Mouse (Mus musculus): Measurements from ENCODE around the gene H2-T22.
"Not testable (repeated sequence)": the region's sequence is repeated elsewhere in the genome, so short reads cannot be mapped to it uniquely, and the experiment has no call there.

Gene H2-T22

GRCm38 (mm10) chr17:36030046-36030702 lies 12.4 kb downstream of the H2-T22 start:
- not testable (repeated sequence) for DNase-seq (ENCODE audit: inconsistent ontology term)

- no peak for DNase-seq (ENCODE audit: inconsistent ontology term)
Observed at GRCm38 (mm10) chr17:36028879-36029619, 13.5 kb downstream of the H2-T22 start.

- DNase-seq (ENCODE audit: inconsistent ontology term): no peak
Observed at GRCm38 (mm10) chr17:36027663-36028062, 14.9 kb downstream of the H2-T22 start.

- no peak for DNase-seq (ENCODE audit: inconsistent ontology term)
Observed at GRCm38 (mm10) chr17:36025901-36026300, 16.6 kb downstream of the H2-T22 start.

GRCm38 (mm10) chr17:36025197-36025596 lies 17.4 kb downstream of the H2-T22 start:
- no peak for DNase-seq (ENCODE audit: inconsistent ontology term)

GRCm38 (mm10) chr17:36023710-36024654 lies 18.6 kb downstream of the H2-T22 start:
- DNase-seq (ENCODE audit: inconsistent ontology term): peak; percentile 56

- DNase-seq (ENCODE audit: inconsistent ontology term): no peak
Observed at GRCm38 (mm10) chr17:36022922-36023321, 19.6 kb downstream of the H2-T22 start.

GRCm38 (mm10) chr17:36022098-36022497 lies 20.4 kb downstream of the H2-T22 start:
- DNase-seq (ENCODE audit: inconsistent ontology term): no peak

GRCm38 (mm10) chr17:36021309-36021708 lies 21.2 kb downstream of the H2-T22 start:
- DNase-seq (ENCODE audit: inconsistent ontology term): no peak

- peak; percentile 81 for DNase-seq (ENCODE audit: inconsistent ontology term)
Observed at GRCm38 (mm10) chr17:36020191-36021073, 22.1 kb downstream of the H2-T22 start, which contains the start of gene H2-T24. TSS of gene H2-T24 (minus strand) at chr17:36020560.

- no peak for DNase-seq (ENCODE audit: inconsistent ontology term)
Observed at GRCm38 (mm10) chr17:36019519-36019918, 23.0 kb downstream of the H2-T22 start.

GRCm38 (mm10) chr17:36018979-36019378 lies 23.6 kb downstream of the H2-T22 start:
- no peak for DNase-seq (ENCODE audit: inconsistent ontology term)

GRCm38 (mm10) chr17:36017046-36017445 lies 25.5 kb downstream of the H2-T22 start:
- DNase-seq (ENCODE audit: inconsistent ontology term): no peak

GRCm38 (mm10) chr17:36014977-36015376 lies 27.6 kb downstream of the H2-T22 start:
- DNase-seq (ENCODE audit: inconsistent ontology term): no peak

- not testable (repeated sequence) for DNase-seq (ENCODE audit: inconsistent ontology term)
Observed at GRCm38 (mm10) chr17:36004409-36004808, 38.1 kb downstream of the H2-T22 start.

GRCm38 (mm10) chr17:36003331-36003730 lies 39.2 kb downstream of the H2-T22 start:
- no peak for DNase-seq (ENCODE audit: inconsistent ontology term)

GRCm38 (mm10) chr17:36001966-36002365 lies 40.6 kb downstream of the H2-T22 start:
- DNase-seq (ENCODE audit: inconsistent ontology term): peak; percentile 65

- no peak for DNase-seq (ENCODE audit: inconsistent ontology term)
Observed at GRCm38 (mm10) chr17:36001121-36001897, 41.2 kb downstream of the H2-T22 start.

- DNase-seq (ENCODE audit: inconsistent ontology term): no peak
Observed at GRCm38 (mm10) chr17:36000349-36000748, 42.2 kb downstream of the H2-T22 start.

- no peak for DNase-seq (ENCODE audit: inconsistent ontology term)
Observed at GRCm38 (mm10) chr17:35999356-35999755, 43.2 kb downstream of the H2-T22 start.

Measured in Muller cell, postnatal 12 days (primary cell).